Mouse (Mus musculus): ENCODE data around the gene Alkbh3. TPM values are rescaled to one million over a fixed set of nuclear protein-coding genes. Genes with fewer than 3 reads are reported as not detected.

Alkbh3 gene
- polyA plus RNA-seq, 1 experiment, result 77.1 TPM

DNA sequence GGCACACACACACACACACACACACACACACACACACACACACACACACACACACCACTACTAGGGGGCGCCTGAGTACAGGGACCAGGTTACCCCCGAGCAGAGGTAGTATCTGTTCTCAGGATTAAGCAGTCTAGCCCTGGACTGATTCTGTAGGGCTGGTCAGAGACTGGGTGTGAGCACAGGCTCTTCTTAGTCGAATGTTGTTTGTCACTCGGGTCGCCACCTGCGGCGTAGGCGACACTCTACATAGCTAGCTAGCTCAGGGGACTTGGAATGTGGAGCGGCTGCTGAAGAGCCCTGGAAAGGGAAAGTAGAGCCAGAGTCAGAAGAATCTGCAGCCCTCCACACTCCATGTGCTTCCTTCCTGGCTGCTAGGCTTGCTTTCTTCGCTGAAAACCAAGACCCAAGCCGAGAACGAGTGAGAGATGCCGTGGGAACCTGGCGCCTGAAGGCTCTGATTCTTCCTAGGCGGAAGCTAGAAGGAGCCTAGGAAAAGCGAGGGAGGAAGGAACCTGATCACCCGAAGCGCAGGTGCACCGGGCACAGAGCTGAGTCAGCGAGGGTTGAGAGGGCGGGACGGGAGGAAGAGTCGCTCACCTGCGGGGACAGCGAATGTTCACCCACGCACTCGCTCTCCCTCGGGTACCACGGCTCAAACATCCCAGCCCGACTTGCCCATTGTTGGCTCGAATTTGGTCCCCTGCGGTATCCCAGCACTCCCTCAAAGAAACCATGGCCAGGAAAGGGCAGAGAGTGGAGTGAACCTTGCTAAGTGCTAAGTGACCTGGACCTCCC, 55.6 kb downstream of the Alkbh3 start:
- DNase-seq (ENCODE audit: low spot score), result no peak

DNA sequence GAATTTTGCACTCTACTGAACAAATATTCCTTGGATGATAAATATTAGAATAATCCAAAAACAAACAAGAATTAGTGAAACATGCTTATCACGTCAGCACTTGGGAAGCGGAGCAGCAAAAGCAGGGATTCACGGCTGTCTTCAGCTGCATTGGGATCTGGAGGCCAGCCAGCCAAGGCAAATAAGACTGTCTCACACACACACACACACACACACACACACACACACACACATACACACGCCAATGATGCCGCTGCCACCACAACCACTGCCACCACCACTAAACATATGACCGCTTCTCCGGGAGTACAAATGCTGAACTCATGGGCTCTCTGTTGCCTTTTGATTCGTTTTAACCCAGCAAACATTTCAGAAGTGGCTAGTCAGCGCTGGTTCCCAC, 56.9 kb downstream of the Alkbh3 start:
- no peak for DNase-seq (ENCODE audit: low spot score)

DNA sequence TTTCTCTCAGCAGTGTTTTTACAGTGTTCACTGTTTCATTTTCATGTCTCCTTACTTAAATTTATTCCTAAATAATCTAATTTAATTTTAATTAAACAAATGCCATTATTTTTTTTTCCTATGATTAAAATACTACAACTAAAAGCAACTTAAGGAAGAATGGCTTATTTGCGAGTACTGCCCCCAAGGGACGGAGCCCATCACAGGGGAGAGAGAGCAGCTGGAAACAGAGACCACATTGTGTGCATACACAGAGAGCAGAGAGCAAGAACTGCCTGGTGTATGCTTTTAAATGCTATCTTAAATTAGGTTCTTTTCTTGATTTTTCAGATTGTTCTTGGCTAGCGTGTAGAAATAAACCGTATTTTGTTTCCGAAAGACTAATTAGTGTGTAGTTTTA, 63.6 kb downstream of the Alkbh3 start:
- no peak for DNase-seq (ENCODE audit: low spot score)

DNA sequence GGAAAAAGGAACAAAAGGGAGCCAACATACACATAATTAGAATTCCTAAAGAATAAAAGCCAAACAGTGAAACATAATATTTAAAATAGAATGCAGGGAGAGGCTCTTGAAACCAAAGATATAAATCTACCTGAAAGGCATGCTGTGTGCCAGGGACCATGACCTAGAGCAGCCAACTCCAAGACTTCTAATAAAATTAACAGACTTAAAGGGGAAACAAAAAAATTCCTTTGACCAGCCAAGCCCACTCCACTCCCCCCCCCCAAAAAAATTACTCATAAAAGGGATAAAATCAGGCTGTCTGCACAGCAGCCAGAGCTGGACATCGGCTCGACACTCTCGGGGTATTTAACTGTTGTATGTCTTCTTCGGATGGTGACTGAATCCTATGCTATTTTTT, 65.8 kb downstream of the Alkbh3 start:
- no peak for DNase-seq (ENCODE audit: low spot score)

DNA sequence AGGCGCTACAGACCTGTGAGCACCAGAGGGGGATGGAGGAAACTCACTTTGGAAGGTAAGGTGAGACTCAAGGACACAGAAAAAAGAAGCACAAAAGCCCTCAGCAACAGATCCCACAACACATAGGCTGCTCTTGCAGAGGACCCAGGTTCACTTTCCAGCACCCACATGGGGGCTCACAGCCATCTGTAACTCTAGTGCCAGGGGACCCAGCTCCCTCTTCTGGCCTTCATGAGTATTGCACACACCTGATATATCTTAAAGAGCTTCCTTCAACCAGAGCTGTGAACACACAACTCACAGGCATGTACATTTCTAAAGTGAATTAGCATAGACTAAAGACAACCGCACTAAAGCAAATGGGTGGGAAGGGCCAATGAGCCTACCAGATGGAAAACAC, 66.5 kb downstream of the Alkbh3 start:
- no peak for DNase-seq (ENCODE audit: low spot score)

DNA sequence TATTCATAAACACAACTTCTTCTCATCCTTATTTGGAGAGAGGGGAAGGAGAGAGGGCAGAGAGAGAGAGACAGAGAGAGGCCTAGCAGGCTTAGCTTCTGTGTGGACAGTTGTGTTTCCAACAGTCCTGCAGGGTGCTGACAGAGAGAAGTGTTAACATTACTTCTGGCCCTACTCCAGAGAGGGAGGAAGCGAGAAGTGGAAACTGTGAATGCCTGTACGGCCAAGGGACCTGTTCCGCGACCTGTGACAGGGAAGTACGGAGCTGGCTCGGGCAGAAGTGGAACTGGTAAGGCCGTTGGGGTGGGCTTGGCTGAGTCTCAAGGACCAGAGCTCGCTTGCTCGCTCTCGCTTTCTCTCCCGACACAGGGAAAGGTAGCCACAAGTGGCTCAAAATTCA, 68.9 kb downstream of the Alkbh3 start:
- no peak for DNase-seq (ENCODE audit: low spot score)

DNA sequence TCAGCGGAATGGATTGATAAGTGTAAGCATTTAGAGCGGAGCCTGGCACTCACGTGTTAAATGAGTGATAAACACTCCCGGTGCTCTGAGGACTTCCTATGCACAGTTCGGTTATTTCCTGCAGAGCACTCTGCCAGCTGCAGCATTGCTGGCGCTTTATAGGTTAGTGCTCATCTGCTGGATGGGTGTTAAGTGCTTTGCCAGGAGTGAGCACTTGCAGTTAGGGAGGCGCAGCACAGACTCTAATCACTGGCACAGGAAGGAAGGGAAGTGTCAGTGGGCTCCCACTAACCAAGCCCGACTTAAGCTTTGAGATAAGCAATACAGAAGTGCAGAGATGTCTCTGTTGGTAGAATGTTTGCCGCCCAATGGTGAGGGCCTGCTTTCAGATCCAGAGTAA, 72.1 kb downstream of the Alkbh3 start:
- DNase-seq (ENCODE audit: low spot score), result no peak

Other genes with a start within 250 kb of the Alkbh3 start
- 35.4 and 45.9 TPM in 2 replicates for gene Ext2, start 188.2 kb downstream of the Alkbh3 start, polyA plus RNA-seq (2012; rRNA removed)
- gene Accs, start 160.9 kb downstream of the Alkbh3 start, polyA plus RNA-seq (2012; rRNA removed), result 15.1 and 16.0 TPM in 2 replicates
- gene Accsl, start 141.7 kb downstream of the Alkbh3 start, polyA plus RNA-seq (2012; rRNA removed), result 0.06 and 0.10 TPM in 2 replicates
- 48.1 and 49.8 TPM in 2 replicates for gene Gm13889, start 53.6 kb downstream of the Alkbh3 start, polyA plus RNA-seq (2012; rRNA removed)
- not detected in 2 replicates for gene Gm27027, start 14.5 kb downstream of the Alkbh3 start, polyA plus RNA-seq (2012; rRNA removed)
- 58.2 and 73.7 TPM in 2 replicates for gene Hsd17b12, start 147.2 kb upstream of the Alkbh3 start, polyA plus RNA-seq (2012; rRNA removed)

All from urinary bladder, adult 2 months (tissue).